Mouse (Mus musculus) large intestine, adult 2 months (tissue): ENCODE measurements around the gene Ckmt2. TPM values are rescaled to one million over a fixed set of nuclear protein-coding genes. Genes with fewer than 3 reads are reported as not detected.

Source experiments
- DNase-seq: peaks from one replicate; pipeline ENCODE4 v3.0.0-alpha.2; 2012; ENCODE audit warnings: low read depth, low spot score
- WGBS: fragments of 180-500 bp; shearing (Covaris S2); methylation state at CpG from one replicate; pipeline ENCODE4 v1.1.7; 2018; 5-methylcytosine and 5-hydroxymethylcytosine counted together
- polyA plus RNA-seq: library from polyadenylated mRNA; depleted of rRNA; stranded (reverse); fragments of >200 nt; gene quantifications from 2 replicates; pipeline ENCODE4 v1.2.3, GENCODE M21; 2012; rRNA removed

Gene Ckmt2
- 0.25 and 0.26 TPM in 2 replicates for polyA plus RNA-seq

DNA sequence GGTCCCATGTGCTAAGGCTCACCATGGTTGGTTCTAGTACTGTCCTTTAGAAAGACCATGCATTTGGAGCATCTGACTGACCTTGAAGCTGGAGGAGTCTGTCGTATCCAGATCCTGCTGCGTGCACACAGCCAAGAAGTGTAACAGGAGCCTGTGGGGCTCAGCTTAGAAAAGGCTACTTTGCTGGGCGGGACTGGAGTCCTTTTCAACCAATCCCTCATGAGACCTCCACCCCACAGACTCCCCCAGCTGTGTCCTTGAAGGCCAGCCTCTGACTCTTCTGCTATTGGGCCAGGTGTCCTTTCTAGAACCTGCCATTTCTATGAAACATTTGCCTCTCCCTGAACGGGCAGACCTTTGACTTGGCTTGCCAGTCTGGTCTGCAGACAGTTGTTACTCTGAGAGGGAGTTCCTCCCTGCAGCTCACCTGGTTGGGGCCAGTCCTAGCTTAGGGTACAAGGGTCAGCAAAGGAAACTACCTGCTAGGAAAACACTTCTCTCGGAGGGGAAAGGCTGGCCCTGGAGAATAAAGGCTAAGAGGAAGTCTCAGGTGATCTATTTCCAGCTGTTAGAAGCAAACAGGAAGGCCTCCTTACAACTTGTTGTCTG lies at the start of gene Ckmt2:
TSS of gene Ckmt2 (minus strand) at position 145 of the 609 bp plus-strand sequence.
- 32% methylated on average over 5 of the region's 5 CpGs for WGBS
- DNase-seq, result peak; percentile 71

DNA sequence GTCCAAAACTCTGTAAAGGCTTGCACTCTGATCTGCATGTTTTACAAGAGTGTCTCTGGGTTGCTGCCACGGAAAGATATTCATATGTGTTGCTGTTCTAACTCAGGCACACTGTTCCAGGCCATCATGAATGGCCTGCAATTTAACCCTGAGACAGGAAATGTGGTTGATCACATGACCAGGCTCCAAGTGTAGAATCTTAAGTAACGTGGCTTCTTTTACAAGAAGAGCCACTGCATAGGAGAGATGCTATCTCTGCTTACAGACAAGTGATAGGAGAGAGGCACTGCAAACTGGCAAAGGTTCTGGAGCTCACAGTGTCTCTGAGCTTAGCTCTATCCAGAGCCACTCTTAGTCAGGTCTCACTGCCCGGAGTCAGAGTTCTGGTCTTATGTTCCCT lies 44.3 kb upstream of the Ckmt2 start:
- WGBS, result 54% methylated on average over 3 of the region's 3 CpGs
- no peak for DNase-seq

DNA sequence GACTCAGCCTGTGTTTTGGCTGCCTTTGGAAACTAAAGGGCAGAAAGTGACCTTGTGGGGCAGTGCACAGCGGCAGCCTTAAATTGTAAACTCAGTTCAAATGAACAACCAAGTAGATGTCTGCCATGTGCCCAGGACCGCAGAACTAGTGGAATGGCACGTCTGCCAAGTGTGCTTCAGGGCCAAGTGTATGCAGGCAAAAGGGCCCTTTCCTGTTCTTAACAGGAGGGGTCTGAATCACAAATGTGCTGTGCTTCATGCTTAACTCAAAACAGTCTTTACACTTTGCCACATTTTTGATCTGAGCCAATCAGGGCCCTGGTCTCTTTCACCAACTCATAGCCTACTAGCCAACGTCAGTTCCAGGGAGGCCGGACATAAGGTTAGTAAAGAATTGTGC lies 42.1 kb upstream of the Ckmt2 start:
- WGBS, result 91% methylated on average over 5 of the region's 5 CpGs
- DNase-seq, result no peak

DNA sequence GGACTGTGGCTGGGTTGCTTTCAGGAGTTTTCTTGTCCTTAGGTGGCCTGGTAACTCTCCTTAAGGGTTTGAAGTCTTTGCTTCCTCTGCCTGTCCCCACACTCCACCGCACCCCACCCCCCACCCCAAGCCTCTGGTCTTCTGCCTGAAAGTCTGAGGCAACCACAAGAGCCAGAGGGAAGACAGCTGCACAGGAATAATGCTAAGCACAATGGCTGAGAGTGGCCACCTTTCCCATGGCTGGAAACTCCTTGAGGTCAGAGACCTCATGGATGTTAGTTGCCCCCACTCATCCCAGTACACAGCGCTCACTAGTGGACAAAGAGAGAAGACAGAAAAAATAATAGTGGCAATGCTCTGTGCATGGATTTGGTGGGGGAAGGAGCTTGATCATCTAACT lies 41.1 kb upstream of the Ckmt2 start:
- 90% methylated on average over 2 of the region's 2 CpGs for WGBS
- DNase-seq, result no peak

DNA sequence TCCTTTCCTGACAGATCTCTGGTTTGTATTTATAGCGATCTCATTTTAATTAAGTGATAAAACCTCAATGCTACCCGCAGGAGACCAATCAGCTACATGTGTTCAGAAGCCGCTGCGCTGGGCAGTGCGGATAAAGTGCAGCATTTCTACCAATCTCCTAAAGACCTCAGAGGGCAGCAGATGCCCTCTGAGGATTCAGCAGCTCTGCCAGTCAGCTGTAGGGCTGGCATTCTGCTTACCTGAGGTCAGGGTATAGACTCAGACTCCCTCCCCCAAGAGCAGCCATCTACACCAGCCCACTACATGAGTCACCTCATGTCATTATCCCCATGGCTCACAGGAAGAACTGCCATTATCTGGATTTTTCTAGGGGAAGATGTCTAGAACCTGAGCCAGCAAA lies 39.6 kb upstream of the Ckmt2 start:
- no peak for DNase-seq
- WGBS, result 86% methylated on average over 5 of the region's 5 CpGs

DNA sequence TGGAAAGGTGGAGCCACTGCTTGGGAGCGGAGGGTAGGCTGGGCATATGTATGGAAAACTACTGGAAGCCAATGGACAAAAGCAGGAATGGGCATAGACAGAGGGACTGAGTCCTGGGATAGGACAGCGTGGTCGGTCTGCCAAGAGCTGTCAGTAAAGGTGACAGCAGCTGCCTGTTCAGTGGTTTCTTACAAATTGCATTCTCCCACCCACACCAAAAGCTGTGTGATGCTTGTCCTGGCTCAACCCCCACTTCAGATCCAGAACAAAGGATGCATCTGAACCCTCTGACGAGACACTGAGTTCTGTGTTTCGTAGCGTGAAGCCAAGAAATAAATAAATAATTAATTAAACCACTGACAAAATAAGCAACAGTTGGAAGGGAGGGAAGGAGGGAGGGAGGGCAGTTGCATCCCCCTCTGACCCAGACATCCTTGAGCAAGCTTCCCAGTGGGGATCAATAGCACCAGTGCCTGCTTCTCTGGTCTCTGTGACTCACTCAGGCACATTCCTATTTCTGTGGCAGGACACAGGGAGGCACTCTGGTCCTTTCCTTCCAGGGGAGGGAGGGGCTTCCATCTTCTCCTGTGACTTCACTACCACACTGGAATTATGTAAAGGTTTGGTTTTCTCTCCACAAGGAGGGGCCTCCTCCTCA lies 39.0 kb upstream of the Ckmt2 start:
- WGBS, result 76% methylated on average over 6 of the region's 6 CpGs
- no peak for DNase-seq

DNA sequence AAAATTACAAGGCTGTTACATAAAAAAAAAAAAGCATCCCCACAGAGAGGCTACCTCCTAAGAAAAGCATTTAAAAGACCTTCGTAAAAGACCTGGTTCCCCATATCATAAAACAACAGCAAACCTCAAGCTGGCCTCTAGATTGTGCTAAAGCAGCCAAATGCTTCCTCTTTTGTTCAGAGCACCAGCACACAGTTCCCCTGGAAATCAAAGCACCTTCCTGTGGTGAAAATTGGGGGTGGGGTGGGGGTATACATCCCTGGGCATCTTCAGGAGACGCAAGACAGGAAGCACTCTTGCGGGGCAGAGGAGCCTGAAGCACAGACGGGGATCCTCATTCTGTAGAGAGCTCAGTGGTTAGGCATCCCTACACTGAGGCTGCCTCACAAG lies 38.5 kb upstream of the Ckmt2 start:
- WGBS, result 75% methylated on average over 4 of the region's 4 CpGs
- no peak for DNase-seq

DNA sequence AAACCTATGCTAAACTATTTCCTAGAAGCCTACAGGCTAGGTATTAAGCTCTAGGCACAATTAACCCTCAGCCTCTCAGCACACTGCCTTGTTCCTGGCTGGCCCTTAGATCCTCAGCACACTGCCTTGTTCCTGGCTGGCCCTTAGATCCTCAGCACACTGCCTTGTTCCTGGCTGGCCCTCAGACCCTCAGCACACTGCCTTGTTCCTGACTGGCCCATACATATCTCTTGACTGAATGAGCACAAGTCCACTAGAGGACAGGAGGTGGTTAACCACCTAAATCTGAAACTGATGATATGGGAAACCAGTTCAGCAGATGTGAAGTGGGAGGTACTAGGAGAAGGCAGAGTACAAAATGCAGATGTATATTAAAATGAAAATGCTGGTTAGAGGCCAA lies 35.0 kb upstream of the Ckmt2 start:
- DNase-seq, result no peak

DNA sequence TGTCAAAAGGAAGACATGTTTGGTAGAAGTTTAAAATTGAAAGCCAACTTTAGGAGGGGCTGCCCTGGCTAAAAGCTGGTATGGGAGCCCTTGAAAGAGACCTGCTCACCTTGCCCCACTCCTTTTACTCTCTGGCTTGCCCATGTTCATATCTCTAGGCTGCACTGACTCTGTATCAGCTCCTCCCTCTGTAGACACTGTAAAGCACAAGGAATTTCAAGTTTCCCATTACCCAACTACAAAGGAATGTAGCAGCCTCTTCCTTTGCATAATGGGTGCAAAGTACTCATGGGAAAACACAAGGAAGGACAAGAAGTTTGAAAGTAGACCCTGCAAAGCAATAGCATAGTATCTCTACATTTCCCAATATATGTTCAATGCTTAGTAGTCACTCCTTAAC lies 34.5 kb upstream of the Ckmt2 start:
- DNase-seq, result no peak

DNA sequence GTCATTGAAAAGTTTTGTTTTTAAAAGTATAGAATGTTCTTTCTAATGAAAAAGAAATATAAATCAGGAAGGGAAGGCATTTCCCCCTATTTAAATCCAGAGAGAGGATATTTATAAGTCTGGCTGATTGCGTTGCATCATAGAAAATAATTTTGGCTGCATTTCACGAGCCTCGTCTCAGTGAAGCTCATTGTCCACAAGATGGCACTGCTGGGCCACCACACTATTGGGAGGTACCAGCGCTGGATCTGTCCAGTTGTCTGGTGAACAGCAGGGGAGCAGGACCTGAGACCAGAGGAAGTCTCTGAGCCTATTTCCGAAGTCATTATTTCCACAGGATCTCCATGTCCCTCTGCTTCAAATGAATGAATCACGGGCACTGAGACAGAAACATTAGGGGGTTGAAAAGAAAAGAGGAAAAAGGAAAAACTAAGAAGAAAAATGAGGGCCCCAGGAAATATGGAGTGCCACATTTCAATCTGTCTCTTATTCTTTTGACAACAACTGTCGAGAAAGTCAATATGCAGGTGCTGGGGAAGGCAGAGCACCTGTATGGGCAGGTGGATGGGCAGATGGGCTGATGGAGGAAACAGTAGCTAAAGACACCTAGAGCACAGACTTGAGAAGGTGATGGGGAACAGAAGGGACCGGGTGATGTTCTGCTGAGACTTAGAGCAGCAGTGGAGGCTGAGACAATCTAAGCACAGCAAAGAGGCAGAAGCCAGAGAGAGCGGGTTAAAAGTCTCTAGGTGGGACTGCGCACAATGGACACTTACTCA lies 31.7 kb upstream of the Ckmt2 start:
- WGBS, result 38% methylated on average over 10 of the region's 10 CpGs
- peak; percentile 54 for DNase-seq

DNA sequence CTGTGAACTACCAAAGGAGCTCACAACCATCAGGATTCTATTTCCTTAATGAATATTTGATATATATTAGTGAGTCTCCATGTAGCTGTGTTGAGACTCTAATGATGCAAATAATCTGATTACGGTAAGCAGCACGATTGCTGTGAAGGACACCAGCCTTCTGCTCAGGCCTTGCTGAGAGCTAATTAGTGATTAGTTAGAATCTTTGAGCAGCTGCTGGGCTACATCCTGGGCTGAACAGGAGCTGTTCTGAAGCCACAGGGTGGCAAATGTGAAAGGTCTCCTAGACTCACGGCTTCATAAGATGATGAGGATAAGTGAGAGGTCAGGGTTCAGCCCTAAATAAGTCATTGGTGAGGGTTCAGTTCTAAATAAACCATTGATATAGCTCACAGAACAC lies 29.7 kb upstream of the Ckmt2 start:
- 73% methylated on average over 3 of the region's 3 CpGs for WGBS
- DNase-seq, result no peak

DNA sequence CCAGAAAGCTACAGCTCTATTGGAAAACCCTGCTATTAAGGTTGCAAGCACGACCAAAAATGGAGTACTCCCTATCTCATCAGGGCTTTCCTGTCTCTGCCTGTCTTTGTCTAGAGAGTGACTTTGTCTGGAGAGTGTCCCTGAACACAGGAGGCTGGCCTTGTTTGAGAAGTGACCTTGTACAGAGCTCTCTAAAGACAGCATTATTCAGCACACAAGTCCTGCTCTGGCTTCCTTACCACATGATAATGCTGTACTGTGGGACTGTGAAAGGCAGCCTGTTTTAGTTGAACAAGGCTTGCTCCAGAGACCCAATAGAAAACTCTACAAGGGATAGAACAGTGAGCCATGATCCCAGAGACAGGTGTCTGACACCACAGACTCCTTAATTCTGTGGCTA lies 19.8 kb upstream of the Ckmt2 start:
- 44% methylated on average over 1 of the region's 1 CpGs for WGBS
- DNase-seq, result no peak

DNA sequence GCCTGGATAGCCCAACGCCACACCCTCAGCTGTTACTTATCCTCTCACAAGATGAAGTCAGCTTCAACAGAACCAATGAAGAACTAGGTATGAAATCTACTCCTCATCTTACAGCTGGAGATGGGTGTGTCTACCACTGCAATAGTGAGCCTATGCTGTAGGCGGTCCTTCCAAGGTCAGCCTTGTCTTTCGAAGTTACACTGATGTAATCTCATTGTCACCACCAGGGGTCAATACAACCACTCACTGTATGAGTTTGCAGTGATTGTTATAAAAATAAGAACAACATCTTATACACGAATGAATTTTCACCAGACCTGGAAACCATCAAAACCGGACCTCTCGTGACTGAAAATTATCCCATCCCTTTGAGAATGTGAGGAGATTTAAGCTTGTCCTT lies 16.4 kb upstream of the Ckmt2 start:
- DNase-seq, result no peak
- 47% methylated on average over 6 of the region's 6 CpGs for WGBS

DNA sequence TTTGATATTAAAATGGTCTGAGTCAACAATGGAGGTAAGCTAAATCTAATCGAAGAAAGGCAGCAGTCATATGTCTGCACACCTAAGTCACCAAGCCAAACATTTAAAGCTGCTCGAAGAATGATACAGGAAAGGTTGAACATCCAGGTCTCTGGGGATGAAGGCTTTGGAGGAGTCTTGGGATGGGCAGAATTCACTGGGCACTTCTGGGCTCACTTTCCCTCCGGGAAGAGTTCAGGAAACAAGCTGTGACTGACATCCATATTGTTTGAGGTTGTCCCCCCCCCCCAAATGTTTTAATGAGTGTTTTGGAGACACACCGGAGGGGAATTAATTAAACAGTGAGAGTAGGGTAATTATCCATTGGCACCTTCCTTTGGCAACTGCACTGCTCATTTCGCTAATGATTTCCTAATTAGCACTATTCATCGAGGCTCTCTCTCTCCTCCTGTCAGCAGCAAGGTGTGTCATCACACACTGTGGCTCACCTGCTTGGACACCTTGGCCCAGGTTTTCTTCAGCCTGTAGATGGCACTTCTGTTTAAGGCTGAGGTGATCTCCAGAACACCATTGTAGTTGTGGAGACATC lies 13.4 kb upstream of the Ckmt2 start:
- DNase-seq, result no peak
- WGBS, result 88% methylated on average over 6 of the region's 6 CpGs

DNA sequence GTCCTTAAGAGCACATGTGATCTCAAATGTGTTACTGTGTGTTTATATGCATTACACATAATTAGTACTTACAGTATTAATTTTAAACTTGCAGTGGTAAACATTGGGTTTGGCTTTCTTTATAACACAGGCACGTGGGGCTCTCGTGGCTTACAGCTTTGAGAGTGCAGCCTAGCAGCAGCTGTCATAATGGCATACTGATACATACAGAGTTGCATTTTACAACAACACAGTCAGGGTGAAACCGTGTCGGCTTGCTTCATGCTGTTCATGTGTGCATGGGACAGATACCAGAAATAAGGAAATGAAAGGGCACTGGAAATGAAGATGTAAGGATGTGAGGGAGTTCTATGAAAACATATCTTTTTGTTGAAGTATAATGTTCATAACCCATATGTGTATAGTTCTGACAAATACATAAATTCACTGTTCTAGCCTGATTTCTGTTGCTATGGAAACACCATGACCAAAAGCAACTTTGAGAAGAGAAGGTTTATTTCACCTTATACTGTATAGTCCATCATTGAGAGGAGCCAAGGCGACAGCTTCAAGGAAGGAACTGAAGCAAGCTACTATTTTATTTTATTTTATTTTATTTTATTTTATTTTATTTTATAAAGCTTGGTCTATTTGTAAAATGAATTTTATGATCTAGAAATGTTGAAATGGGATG lies 8.2 kb upstream of the Ckmt2 start:
- 70% methylated on average over 5 of the region's 5 CpGs for WGBS
- DNase-seq, result no peak

DNA sequence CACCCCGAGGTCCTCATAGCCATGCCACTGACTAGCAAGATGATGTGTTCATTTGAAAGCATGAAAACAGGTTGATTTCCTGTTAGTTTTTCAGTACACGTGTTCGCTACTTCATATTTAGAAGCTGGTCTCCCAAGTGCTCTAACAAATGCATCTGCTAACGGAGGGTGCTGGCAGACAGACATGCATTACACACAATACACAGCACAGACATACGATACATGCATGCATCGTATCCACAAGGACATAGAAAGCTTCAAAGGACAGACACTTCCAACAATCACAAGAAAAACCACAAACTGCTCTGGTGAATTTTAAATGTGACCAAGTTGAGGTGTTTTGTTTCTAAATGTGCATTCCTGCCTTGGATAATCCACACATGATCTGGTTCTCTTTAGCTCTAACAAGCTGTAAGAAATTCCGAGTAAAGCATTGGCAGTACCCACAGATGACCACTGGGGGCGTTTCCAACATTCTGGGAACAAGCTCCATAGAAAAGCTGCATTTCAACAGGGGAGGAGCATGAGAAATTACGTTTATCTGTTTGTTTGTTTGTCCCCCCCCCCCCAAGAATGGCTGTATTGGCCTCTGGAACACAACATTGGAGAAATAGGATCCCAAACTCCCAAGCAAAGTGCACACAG lies 5.3 kb upstream of the Ckmt2 start:
- no peak for DNase-seq
- 62% methylated on average over 9 of the region's 9 CpGs for WGBS

DNA sequence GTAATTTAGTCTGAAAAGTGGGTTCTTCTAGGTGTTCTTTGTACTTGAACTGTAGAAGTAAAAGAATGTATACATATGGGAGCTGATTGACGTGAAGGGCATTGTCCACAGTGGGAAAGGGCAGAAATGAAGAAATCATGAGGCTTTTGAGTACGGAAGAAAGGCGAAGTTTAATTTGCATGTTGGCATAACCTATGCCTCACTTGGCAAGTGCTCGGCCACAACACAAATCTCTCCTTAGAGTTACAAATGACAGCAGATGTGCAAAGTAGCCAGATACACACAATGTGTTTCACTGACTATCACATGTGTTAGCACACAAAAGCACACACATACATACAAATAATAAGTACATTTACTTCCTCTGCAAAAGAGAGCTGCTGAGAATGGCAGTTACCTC lies 3.6 kb upstream of the Ckmt2 start:
- DNase-seq, result no peak
- 68% methylated on average over 4 of the region's 4 CpGs for WGBS

DNA sequence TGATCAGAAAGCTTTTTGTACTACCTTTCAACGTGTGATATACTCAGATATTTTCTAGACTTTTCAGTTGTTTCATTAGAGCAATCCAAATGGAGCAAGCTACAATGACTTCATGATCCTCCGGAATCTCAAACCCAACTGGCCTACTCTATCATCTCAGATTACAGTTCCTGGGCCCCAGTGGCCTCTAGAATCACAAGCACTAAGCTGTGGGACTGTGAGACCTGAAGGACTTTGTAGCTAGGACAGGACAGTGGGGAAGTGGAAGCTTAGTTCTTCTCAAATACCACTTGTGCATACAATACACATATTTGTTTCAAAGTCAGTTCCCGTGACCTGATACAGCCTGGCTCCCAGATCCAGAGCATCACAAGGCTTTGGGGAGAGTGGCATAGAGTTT lies 1.3 kb upstream of the Ckmt2 start:
- no peak for DNase-seq
- 87% methylated on average over 3 of the region's 3 CpGs for WGBS

DNA sequence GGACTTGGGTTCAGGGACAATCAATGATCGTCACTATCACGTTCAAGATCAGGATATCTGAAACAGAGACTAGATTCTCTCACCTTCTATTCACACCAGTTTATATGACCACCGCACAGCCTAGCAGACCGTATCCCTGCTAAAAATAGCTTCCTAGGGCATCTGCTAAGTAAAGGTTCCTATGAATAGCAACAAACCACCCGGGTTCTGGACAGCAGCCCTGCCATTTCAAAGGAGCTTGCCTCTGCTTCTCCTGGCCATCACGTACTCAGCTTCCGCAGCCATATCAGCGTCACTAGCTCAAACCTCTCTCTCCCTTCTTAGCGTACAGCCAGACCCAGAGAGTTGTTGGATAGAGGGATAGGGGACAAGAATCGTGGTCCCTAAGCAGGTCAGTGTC lies 665 bp upstream of the Ckmt2 start:
- DNase-seq, result no peak
- WGBS, result 51% methylated on average over 10 of the region's 10 CpGs

DNA sequence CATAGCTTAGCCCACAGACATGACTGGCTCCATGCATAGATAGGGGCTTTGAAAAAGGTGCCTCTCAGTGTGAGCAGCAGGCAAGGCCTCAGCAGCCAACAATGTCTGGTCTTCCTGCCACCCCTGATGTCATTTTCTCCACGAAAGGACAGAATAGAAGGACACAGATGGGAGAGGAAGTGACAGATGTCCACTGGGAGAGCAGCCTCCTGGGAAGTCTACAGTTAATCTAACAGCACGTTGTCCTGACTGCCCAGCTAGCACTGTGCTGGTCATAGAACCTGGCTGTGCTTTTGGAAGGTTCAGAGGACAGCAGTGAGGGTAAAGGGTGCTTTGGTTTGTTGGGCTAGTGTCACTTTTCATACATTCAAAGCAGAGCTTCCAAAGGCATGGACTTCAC lies 1.1 kb downstream of the Ckmt2 start:
- no peak for DNase-seq
- WGBS, result 41% methylated on average over 2 of the region's 2 CpGs
